Mouse (Mus musculus) liver, embryonic 15.5 days (tissue): ENCODE data around the gene Fbn1. TPM values are rescaled to one million over a fixed set of nuclear protein-coding genes. Genes with fewer than 3 reads are reported as not detected.

Experiments
- ATAC-seq: fragments of 200-750 bp; cut with Nextera tagmentation; 2 replicates; pipeline ENCODE4 v1.8.0; 2017; ENCODE audit warnings: moderate number of reproducible peaks, mild to moderate bottlenecking, moderate library complexity; ENCODE audit not compliant: insufficient read depth
- H3K27ac ChIP-seq: fragments of 300-500 bp; sonication (generic); replicated peaks from 2 replicates; pipeline ENCODE4 v1.5.1; 2015; ENCODE audit warnings: mild to moderate bottlenecking, inconsistent platforms
- H3K27me3 ChIP-seq: fragments of 300-500 bp; sonication (generic); 2 replicates; pipeline ENCODE4 v1.6.1; 2015; ENCODE audit warnings: mild to moderate bottlenecking, inconsistent platforms
- H3K36me3 ChIP-seq: fragments of 300-500 bp; sonication (generic); replicated peaks from 2 replicates; pipeline ENCODE4 v1.6.1; 2015; ENCODE audit warnings: moderate library complexity, mild to moderate bottlenecking, inconsistent platforms
- H3K4me1 ChIP-seq: fragments of 300-500 bp; sonication (generic); replicated peaks from 2 replicates; pipeline ENCODE4 v1.6.1; 2015; ENCODE audit warnings: inconsistent platforms
- H3K4me2 ChIP-seq: fragments of 300-500 bp; sonication (generic); 2 replicates; pipeline ENCODE4 v1.6.1; 2015; ENCODE audit warnings: moderate library complexity, mild to moderate bottlenecking, inconsistent platforms
- H3K4me3 ChIP-seq: fragments of 300-500 bp; sonication (generic); replicated peaks from 2 replicates; pipeline ENCODE4 v1.5.1; 2015; ENCODE audit warnings: mild to moderate bottlenecking, inconsistent platforms
- H3K9ac ChIP-seq: fragments of 300-500 bp; sonication (generic); 2 replicates; pipeline ENCODE4 v1.6.1; 2015; ENCODE audit warnings: moderate library complexity, mild to moderate bottlenecking, inconsistent platforms
- H3K9me3 ChIP-seq: fragments of 300-500 bp; sonication (generic); replicated peaks from 2 replicates; pipeline ENCODE4 v1.6.1; 2016; ENCODE audit warnings: inconsistent platforms
- WGBS: fragments of 180-500 bp; shearing (Covaris S2); methylation state at CpG from one replicate; pipeline ENCODE4 v1.1.7; 2015; ENCODE audit warnings: mixed read lengths; ENCODE audit not compliant: insufficient replicate concordance; 5-methylcytosine and 5-hydroxymethylcytosine counted together
- polyA plus RNA-seq: library from polyadenylated mRNA; unstranded; fragments of >200 nt; fragmentation: Nextera tagmentation; extraction: Ambion mirVana; gene quantifications from 2 replicates; pipeline ENCODE4 v1.2.1, GENCODE M21; 2015

Gene Fbn1
- polyA plus RNA-seq, 1 experiment from 2014 or later: 1.1 TPM

DNA sequence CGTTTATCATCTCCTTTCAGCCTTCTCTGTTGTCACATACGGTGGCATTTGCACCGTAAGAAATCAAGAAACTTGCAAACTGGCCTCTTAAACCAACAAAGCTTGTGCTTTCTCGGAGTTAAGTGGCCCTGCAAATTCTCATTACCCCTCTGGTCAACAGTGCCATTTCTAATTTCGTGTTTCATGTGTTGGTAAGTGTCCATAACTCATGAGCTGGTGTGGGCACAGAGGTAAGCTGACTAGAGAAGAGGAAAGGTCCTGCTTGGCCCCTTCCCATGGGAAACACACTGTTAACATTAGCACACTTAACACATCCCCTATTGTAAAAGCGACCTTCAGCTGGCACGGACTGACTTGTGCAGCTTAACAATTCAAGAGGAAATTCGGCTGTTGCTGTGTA, 58.4 kb downstream of the Fbn1 start:
- H3K9ac ChIP-seq: no peak overlapping the region
- 44% methylated on average over 8 of the region's 8 CpGs for WGBS
- no peak for ATAC-seq
- H3K36me3 ChIP-seq: no peaks in the 10 kb centered on the region
- no peaks in the 10 kb centered on the region for H3K9me3 ChIP-seq
- no peaks in the 10 kb centered on the region for H3K27me3 ChIP-seq
- no peak overlapping the region for H3K4me2 ChIP-seq
- H3K4me1 ChIP-seq: no peaks in the 10 kb centered on the region
- no peak overlapping the region for H3K27ac ChIP-seq
- H3K4me3 ChIP-seq: no peak overlapping the region

DNA sequence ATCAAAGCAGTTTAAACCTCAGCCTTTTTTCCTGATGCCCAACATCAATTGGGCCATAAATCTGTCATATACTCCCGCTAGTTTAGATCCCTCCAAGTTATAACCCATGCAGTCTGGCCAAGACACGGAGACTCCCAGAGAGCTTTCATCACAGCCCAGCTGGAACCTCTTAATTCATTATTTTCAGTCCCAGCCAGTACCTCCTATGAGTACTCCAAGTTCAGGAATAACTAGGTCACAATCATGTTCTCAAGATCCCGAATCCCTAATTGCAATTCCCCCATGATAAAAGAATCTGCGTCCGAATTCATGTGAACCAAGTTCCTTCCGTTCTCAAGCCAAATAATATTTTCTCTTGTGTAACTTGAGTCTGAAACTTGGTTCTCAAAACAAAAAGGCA, 58.9 kb downstream of the Fbn1 start:
- no peaks in the 10 kb centered on the region for H3K27me3 ChIP-seq
- H3K27ac ChIP-seq: no peak overlapping the region
- 68% methylated on average over 6 of the region's 6 CpGs for WGBS

DNA sequence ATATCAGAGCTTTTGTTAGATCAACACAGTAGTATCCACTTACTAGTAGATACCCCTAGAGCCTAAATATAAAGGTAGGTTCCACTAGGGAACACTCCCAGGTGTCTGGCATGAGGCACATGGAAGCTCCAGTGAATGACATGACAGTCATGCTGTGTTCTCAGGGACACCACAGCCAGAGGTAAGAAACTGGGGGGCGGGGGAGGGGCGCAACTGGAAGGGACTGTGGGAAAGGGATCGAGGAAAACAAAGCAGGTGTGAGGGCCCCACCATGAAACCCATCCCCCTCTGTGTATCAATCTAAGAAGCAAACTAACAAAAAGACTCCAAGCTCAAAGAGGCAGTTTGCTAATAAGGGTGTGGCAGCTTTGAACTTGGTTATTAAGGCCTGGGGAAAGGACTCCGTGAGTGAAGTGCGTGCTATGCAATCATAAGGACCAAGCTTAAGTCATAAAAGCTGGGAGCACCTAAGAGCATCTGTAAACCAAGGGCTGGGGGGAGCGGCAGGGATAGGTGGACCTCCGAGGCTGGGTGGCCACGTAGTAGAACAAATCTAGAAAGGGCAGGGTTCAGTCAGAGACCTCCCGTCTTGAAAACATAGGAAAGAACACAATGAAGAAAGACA, 60.4 kb downstream of the Fbn1 start:
- H3K4me2 ChIP-seq: no peak overlapping the region
- no peak for ATAC-seq
- no peak overlapping the region for H3K27ac ChIP-seq
- no peaks in the 10 kb centered on the region for H3K9me3 ChIP-seq
- H3K4me3 ChIP-seq: no peak overlapping the region
- WGBS: 70% methylated on average over 9 of the region's 9 CpGs
- H3K36me3 ChIP-seq: no peaks in the 10 kb centered on the region
- H3K9ac ChIP-seq: no peak overlapping the region
- H3K27me3 ChIP-seq: no peaks in the 10 kb centered on the region
- no peaks in the 10 kb centered on the region for H3K4me1 ChIP-seq

More for the DNA sequence above, 58.9 kb downstream of the Fbn1 start:
- Histone ChIP-seq H3K4me2 (no peak overlapping the region), H3K4me3 (no peak overlapping the region), H3K4me1 (no peaks in the 10 kb centered on the region), H3K36me3 (no peaks in the 10 kb centered on the region), H3K9me3 (no peaks in the 10 kb centered on the region), H3K9ac (no peak overlapping the region)
- ATAC-seq: no peak

- ATAC-seq: no peak
- Histone ChIP-seq H3K4me3 (no peak overlapping the region), H3K9me3 (no peaks in the 10 kb centered on the region), H3K4me2 (no peak overlapping the region), H3K27me3 (no peaks in the 10 kb centered on the region), H3K27ac (no peak overlapping the region), H3K4me1 (no peaks in the 10 kb centered on the region), H3K9ac (no peak overlapping the region), H3K36me3 (no peaks in the 10 kb centered on the region)
- 55% methylated on average over 8 of the region's 8 CpGs for WGBS
Observed at GRCm38 (mm10) chr2:125438381-125438780, 69.4 kb downstream of the Fbn1 start.

DNA sequence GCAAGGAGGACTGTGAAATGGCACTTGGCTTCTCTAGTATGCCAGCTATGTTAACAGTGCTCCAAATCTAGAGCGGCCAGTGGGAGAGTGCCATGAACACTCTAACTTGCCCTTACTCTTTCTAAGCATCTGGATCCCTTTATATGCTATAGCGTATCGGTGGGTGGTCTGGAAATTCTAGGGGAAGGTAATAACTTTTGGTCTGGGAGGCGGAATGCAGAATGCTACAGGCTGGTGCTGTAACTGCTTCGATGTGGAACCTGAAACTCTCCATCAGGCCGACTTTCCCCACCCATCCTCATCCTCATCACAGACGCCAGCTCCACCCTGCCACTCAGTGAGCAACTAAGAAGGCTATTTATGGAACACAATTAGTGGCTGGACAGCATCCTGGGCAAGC, 71.6 kb downstream of the Fbn1 start:
- no peak overlapping the region for H3K9ac ChIP-seq
- H3K4me1 ChIP-seq: no peaks in the 10 kb centered on the region
- H3K4me2 ChIP-seq: no peak overlapping the region
- 67% methylated on average over 7 of the region's 7 CpGs for WGBS
- H3K9me3 ChIP-seq: no peaks in the 10 kb centered on the region
- no peaks in the 10 kb centered on the region for H3K36me3 ChIP-seq
- H3K27me3 ChIP-seq: no peaks in the 10 kb centered on the region
- H3K4me3 ChIP-seq: no peak overlapping the region
- no peak for ATAC-seq
- no peak overlapping the region for H3K27ac ChIP-seq

GRCm38 (mm10) chr2:125433524-125433923, 74.3 kb downstream of the Fbn1 start:
- no peak overlapping the region for H3K4me3 ChIP-seq
- no peaks in the 10 kb centered on the region for H3K9me3 ChIP-seq
- no peaks in the 10 kb centered on the region for H3K4me1 ChIP-seq
- H3K27ac ChIP-seq: no peak overlapping the region
- H3K36me3 ChIP-seq: no peaks in the 10 kb centered on the region
- no peak overlapping the region for H3K4me2 ChIP-seq
- H3K9ac ChIP-seq: no peak overlapping the region
- ATAC-seq: no peak
- 70% methylated on average over 6 of the region's 6 CpGs for whole genome bisulfite sequencing
- no peaks in the 10 kb centered on the region for H3K27me3 ChIP-seq

- no peaks in the 10 kb centered on the region for H3K36me3 ChIP-seq
- no peak for ATAC-seq
- H3K27me3 ChIP-seq: no peaks in the 10 kb centered on the region
- no peak overlapping the region for H3K4me2 ChIP-seq
- 67% methylated on average over 6 of the region's 6 CpGs for WGBS
- H3K4me3 ChIP-seq: no peak overlapping the region
- H3K27ac ChIP-seq: no peak overlapping the region
- H3K9ac ChIP-seq: no peak overlapping the region
- H3K9me3 ChIP-seq: no peaks in the 10 kb centered on the region
- H3K4me1 ChIP-seq: no peaks in the 10 kb centered on the region
Observed at GRCm38 (mm10) chr2:125431491-125431890, 76.3 kb downstream of the Fbn1 start.

- Histone ChIP-seq H3K4me2 (no peak overlapping the region), H3K9me3 (no peaks in the 10 kb centered on the region), H3K27me3 (no peaks in the 10 kb centered on the region), H3K9ac (no peak overlapping the region), H3K4me3 (no peak overlapping the region), H3K4me1 (no peaks in the 10 kb centered on the region), H3K36me3 (no peaks in the 10 kb centered on the region), H3K27ac (no peak overlapping the region)
- WGBS: 62% methylated on average over 10 of the region's 10 CpGs
- no peak for ATAC-seq
Observed at GRCm38 (mm10) chr2:125428811-125429438, 78.9 kb downstream of the Fbn1 start.

DNA sequence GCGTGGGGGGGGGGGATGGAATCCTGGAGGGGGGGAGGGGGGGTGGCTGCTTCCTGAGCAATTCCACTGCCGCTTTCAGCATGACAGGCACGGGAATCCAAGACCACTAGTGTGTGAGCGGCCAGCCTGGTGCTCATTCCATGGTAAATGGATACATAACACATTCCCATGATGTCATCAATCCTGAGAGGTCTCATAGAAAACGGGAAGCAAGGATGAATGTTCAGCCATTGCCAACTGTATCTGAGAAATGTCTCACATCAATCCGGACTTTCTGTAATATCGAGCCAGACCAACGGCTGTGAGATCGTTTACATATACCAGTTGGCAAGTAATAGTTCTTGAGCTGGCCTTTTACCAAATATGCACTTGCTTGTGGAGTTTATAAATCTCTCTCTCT, 87.2 kb downstream of the Fbn1 start:
- no peak overlapping the region for H3K4me3 ChIP-seq
- ATAC-seq: no peak
- 62% methylated on average over 9 of the region's 9 CpGs for WGBS
- H3K4me2 ChIP-seq: no peak overlapping the region
- no peaks in the 10 kb centered on the region for H3K4me1 ChIP-seq
- H3K27me3 ChIP-seq: no peaks in the 10 kb centered on the region
- H3K27ac ChIP-seq: no peak overlapping the region
- H3K36me3 ChIP-seq: no peaks in the 10 kb centered on the region
- no peak overlapping the region for H3K9ac ChIP-seq
- H3K9me3 ChIP-seq: no peaks in the 10 kb centered on the region

- Histone ChIP-seq H3K4me3 (no peak overlapping the region), H3K9ac (no peak overlapping the region), H3K36me3 (no peaks in the 10 kb centered on the region), H3K4me1 (no peaks in the 10 kb centered on the region), H3K27me3 (no peaks in the 10 kb centered on the region), H3K9me3 (no peaks in the 10 kb centered on the region), H3K27ac (no peak overlapping the region), H3K4me2 (no peak overlapping the region)
- WGBS: 67% methylated on average over 4 of the region's 4 CpGs
- ATAC-seq: no peak
Observed at GRCm38 (mm10) chr2:125419681-125420080, 88.1 kb downstream of the Fbn1 start.

DNA sequence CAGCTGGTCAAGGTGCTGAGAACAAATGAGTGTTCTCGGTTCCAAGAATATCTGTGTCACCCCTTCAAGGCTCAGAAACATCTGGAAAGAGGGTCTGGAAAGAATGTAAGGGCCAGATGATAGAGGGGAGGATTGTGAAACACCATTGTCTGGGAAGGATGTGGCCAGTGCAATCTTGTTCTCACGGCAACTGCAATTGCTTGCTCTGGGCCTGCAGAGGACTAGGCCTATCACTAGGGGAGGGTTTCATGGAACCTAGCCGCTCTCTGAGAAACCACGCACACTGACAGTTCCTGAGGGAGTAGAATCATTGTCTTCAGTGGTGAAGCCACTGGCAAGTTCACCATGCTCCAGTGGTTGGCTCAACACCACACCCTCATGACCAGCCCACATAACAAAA, 89.2 kb downstream of the Fbn1 start:
- Histone ChIP-seq H3K4me1 (no peaks in the 10 kb centered on the region), H3K9ac (no peak overlapping the region), H3K27ac (no peak overlapping the region), H3K4me3 (no peak overlapping the region), H3K4me2 (no peak overlapping the region), H3K36me3 (no peaks in the 10 kb centered on the region), H3K9me3 (no peaks in the 10 kb centered on the region), H3K27me3 (no peaks in the 10 kb centered on the region)
- 42% methylated on average over 4 of the region's 4 CpGs for WGBS
- no peak for ATAC-seq
